Mouse (Mus musculus) forebrain, embryonic 16.5 days (tissue): Measurements from ENCODE around the gene Slc44a1. TPM values are rescaled to one million over a fixed set of nuclear protein-coding genes. Genes with fewer than 3 reads are reported as not detected.

Experiments
- ATAC-seq: fragments of 200-750 bp; cut with Nextera tagmentation; 2 replicates; pipeline ENCODE4 v1.8.0; 2017; ENCODE audit warnings: mild to moderate bottlenecking, moderate library complexity
- H3K27ac ChIP-seq: fragments of 300-500 bp; sonication (generic); 2 replicates; pipeline ENCODE4 v1.5.1; 2014; ENCODE audit warnings: low read length, control low read depth
- H3K27me3 ChIP-seq: fragments of 300-500 bp; sonication (generic); replicated peaks from 2 replicates; pipeline ENCODE4 v1.6.1; 2014; ENCODE audit warnings: low read length; ENCODE audit not compliant: control insufficient read depth, insufficient read depth
- H3K36me3 ChIP-seq: fragments of 300-500 bp; sonication (generic); 2 replicates; pipeline ENCODE4 v1.6.1; 2014; ENCODE audit not compliant: control insufficient read depth, insufficient read depth
- H3K4me1 ChIP-seq: fragments of 300-500 bp; sonication (generic); replicated peaks from 2 replicates; pipeline ENCODE4 v1.6.1; 2014; ENCODE audit warnings: low read length; ENCODE audit not compliant: control insufficient read depth, insufficient read depth
- H3K4me2 ChIP-seq: fragments of 300-500 bp; sonication (generic); 2 replicates; pipeline ENCODE4 v1.6.1; 2014; ENCODE audit warnings: mild to moderate bottlenecking, low read length, control low read depth
- H3K4me3 ChIP-seq: fragments of 300-500 bp; sonication (generic); replicated peaks from 2 replicates; pipeline ENCODE4 v1.5.1; 2014; ENCODE audit warnings: mild to moderate bottlenecking, low read length, control low read depth
- H3K9ac ChIP-seq: fragments of 300-500 bp; sonication (generic); replicated peaks from 2 replicates; pipeline ENCODE4 v1.6.1; 2014; ENCODE audit warnings: low read depth, low read length, control low read depth
- H3K9me3 ChIP-seq: fragments of 300-500 bp; sonication (generic); 2 replicates; pipeline ENCODE4 v1.6.1; 2016; ENCODE audit warnings: low read length; ENCODE audit not compliant: control insufficient read depth
- WGBS: fragments of 180-500 bp; shearing (Covaris S2); extraction: QIAGEN DNeasy Blood & Tissue Kit; methylation state at CpG from one replicate; pipeline ENCODE4 v1.1.7; 2014; 5-methylcytosine and 5-hydroxymethylcytosine counted together
- polyA plus RNA-seq: library from polyadenylated mRNA; unstranded; fragments of >200 nt; fragmentation: Nextera tagmentation; extraction: Ambion mirVana; gene quantifications from 2 replicates; pipeline ENCODE4 v1.2.1, GENCODE M21; 2015

The Slc44a1 gene
- polyA plus RNA-seq, 1 experiment from 2014 or later: 13.7 TPM

- ATAC-seq: no peak
- H3K9ac ChIP-seq: no peak overlapping the region
- H3K9me3 ChIP-seq: no peaks in the 10 kb centered on the region
- no peak overlapping the region for H3K4me2 ChIP-seq
- no peaks in the 10 kb centered on the region for H3K4me1 ChIP-seq
- WGBS: 89% methylated on average over 2 of the region's 2 CpGs
- H3K4me3 ChIP-seq: no peak overlapping the region
- no peak overlapping the region for H3K27ac ChIP-seq
- no peaks in the 10 kb centered on the region for H3K36me3 ChIP-seq
- no peaks in the 10 kb centered on the region for H3K27me3 ChIP-seq
These were observed 135.3 kb downstream of the Slc44a1 start for GRCm38 (mm10) chr4:53575558-53575957.

GRCm38 (mm10) chr4:53587676-53588075, 147.5 kb downstream of the Slc44a1 start:
- H3K9ac ChIP-seq: no peak overlapping the region
- H3K27ac ChIP-seq: no peak overlapping the region
- H3K9me3 ChIP-seq: no peaks in the 10 kb centered on the region
- no peaks in the 10 kb centered on the region for H3K36me3 ChIP-seq
- H3K4me3 ChIP-seq: no peak overlapping the region
- H3K27me3 ChIP-seq: no peaks in the 10 kb centered on the region
- H3K4me2 ChIP-seq: no peak overlapping the region
- ATAC-seq: no peak
- no peaks in the 10 kb centered on the region for H3K4me1 ChIP-seq

- H3K4me2 ChIP-seq: no peak overlapping the region
- no peaks in the 10 kb centered on the region for H3K36me3 ChIP-seq
- no peak for ATAC-seq
- 0 out of 2 replicates have a peak, but pooled peaks cover under 1% of the 10 kb centered on the region for H3K4me1 ChIP-seq
- H3K4me3 ChIP-seq: no peak overlapping the region
- no peaks in the 10 kb centered on the region for H3K27me3 ChIP-seq
- no peak overlapping the region for H3K9ac ChIP-seq
- H3K9me3 ChIP-seq: no peaks in the 10 kb centered on the region
- 87% methylated on average over 1 of the region's 1 CpGs for WGBS
- no peak overlapping the region for H3K27ac ChIP-seq
These were observed 148.7 kb downstream of the Slc44a1 start for GRCm38 (mm10) chr4:53588936-53589335.

- no peak overlapping the region for H3K9ac ChIP-seq
- 83% methylated on average over 4 of the region's 4 CpGs for WGBS
- no peaks in the 10 kb centered on the region for H3K9me3 ChIP-seq
- no peak overlapping the region for H3K4me2 ChIP-seq
- no peaks in the 10 kb centered on the region for H3K36me3 ChIP-seq
- no peak for ATAC-seq
- H3K4me3 ChIP-seq: no peak overlapping the region
- 0 out of 2 replicates have a peak, but pooled peaks cover 2% of the 10 kb centered on the region for H3K4me1 ChIP-seq
- H3K27me3 ChIP-seq: no peaks in the 10 kb centered on the region
- no peak overlapping the region for H3K27ac ChIP-seq
These were observed 149.3 kb downstream of the Slc44a1 start for GRCm38 (mm10) chr4:53589466-53589865.

GRCm38 (mm10) chr4:53590163-53590562, 149.9 kb downstream of the Slc44a1 start:
- Histone ChIP-seq H3K4me3 (no peak overlapping the region), H3K9me3 (no peaks in the 10 kb centered on the region), H3K4me2 (no peak overlapping the region), H3K27me3 (no peaks in the 10 kb centered on the region), H3K27ac (no peak overlapping the region), H3K9ac (no peak overlapping the region), H3K4me1 (0 out of 2 replicates have a peak, but pooled peaks cover 3% of the 10 kb centered on the region), H3K36me3 (no peaks in the 10 kb centered on the region)
- 66% methylated on average over 4 of the region's 4 CpGs for WGBS
- ATAC-seq: no peak

- Histone ChIP-seq H3K4me1 (peaks cover 7% of the 10 kb centered on the region; the same call in 1 of the 2 replicates), H3K4me3 (no peak overlapping the region), H3K36me3 (no peaks in the 10 kb centered on the region), H3K27me3 (no peaks in the 10 kb centered on the region), H3K9me3 (no peaks in the 10 kb centered on the region), H3K4me2 (no peak overlapping the region), H3K27ac (no peak overlapping the region), H3K9ac (no peak overlapping the region)
- 90% methylated on average over 7 of the region's 7 CpGs for WGBS
- no peak for ATAC-seq
These were observed 150.7 kb downstream of the Slc44a1 start for GRCm38 (mm10) chr4:53590691-53591447.

- peaks cover 7% of the 10 kb centered on the region; the same call in 1 of the 2 replicates for H3K4me1 ChIP-seq
- H3K9me3 ChIP-seq: no peaks in the 10 kb centered on the region
- 91% methylated on average over 11 of the region's 11 CpGs for WGBS
- no peak overlapping the region for H3K27ac ChIP-seq
- H3K9ac ChIP-seq: no peak overlapping the region
- H3K36me3 ChIP-seq: no peaks in the 10 kb centered on the region
- H3K4me3 ChIP-seq: no peak overlapping the region
- no peaks in the 10 kb centered on the region for H3K27me3 ChIP-seq
- 0 out of 2 replicates have a peak, but pooled peaks have one; percentile 34 for ATAC-seq
- no peak overlapping the region for H3K4me2 ChIP-seq
These were observed 151.3 kb downstream of the Slc44a1 start for GRCm38 (mm10) chr4:53591536-53591935.

GRCm38 (mm10) chr4:53591941-53592340, 151.7 kb downstream of the Slc44a1 start:
- H3K9ac ChIP-seq: no peak overlapping the region
- WGBS: 65% methylated on average over 8 of the region's 8 CpGs
- no peaks in the 10 kb centered on the region for H3K36me3 ChIP-seq
- H3K27me3 ChIP-seq: no peaks in the 10 kb centered on the region
- no peak overlapping the region for H3K27ac ChIP-seq
- no peak overlapping the region for H3K4me3 ChIP-seq
- ATAC-seq: 0 out of 2 replicates have a peak, but pooled peaks have one; percentile 13
- no peaks in the 10 kb centered on the region for H3K9me3 ChIP-seq
- peaks cover 7% of the 10 kb centered on the region; the same call in 1 of the 2 replicates for H3K4me1 ChIP-seq
- no peak overlapping the region for H3K4me2 ChIP-seq

GRCm38 (mm10) chr4:53592386-53592785, 152.2 kb downstream of the Slc44a1 start:
- Histone ChIP-seq H3K4me1 (peaks cover 7% of the 10 kb centered on the region; the same call in 1 of the 2 replicates), H3K27ac (no peak overlapping the region), H3K9me3 (no peaks in the 10 kb centered on the region), H3K9ac (no peak overlapping the region), H3K4me3 (no peak overlapping the region), H3K4me2 (no peak overlapping the region), H3K36me3 (no peaks in the 10 kb centered on the region), H3K27me3 (no peaks in the 10 kb centered on the region)
- ATAC-seq: no peak
- WGBS: 86% methylated on average over 9 of the region's 9 CpGs
